Mouse (Mus musculus): ENCODE results near the gene Fads1. TPM values are rescaled to one million over a fixed set of nuclear protein-coding genes. Genes with fewer than 3 reads are reported as not detected.
"Not testable (repeated sequence)": the region's sequence is repeated elsewhere in the genome, so short reads cannot be mapped to it uniquely, and the experiment has no call there.

The Fads1 gene
- 171 TPM for polyA plus RNA-seq (2021)

DNA sequence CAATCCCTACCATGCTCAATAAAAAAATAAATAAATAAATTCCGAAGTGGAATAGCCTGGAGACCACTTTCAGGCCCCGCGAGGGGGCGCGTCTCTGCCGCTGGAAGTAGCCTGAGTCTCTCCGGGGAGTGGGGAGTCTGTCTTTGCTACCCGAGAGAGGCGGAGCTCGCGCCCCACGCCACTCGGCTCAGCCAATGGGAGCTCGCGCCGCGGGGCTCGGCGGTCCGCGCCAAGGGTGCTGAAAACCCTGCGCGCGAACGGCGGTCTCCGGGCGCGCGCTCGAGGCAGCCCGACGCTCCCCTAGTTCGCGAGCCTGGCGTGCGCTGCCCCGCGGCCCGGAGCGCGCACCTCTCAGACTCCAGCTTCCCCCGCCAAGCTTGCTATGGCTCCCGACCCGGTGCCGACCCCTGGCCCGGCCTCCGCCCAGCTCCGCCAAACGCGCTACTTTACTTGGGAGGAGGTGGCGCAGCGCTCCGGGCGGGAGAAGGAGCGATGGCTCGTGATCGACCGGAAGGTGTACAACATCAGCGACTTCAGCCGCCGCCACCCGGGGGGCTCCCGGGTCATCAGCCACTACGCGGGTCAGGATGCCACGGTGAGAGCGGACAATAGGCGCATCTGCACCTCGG, at the start of gene Fads1:
Gene Fads1, plus strand, starts transcription at position 219 of the 629 bp plus-strand sequence.
- ChIA-PET CTCF (interaction anchor here (0.8 to 4.8 kb wide), 14 partner anchors 9 to 144 kb away, joined by 3 to 46 read pairs (median 5); partner anchors contain the start of gene Fads2), POLR2A (interaction anchor here (0.6 to 1.8 kb wide), 9 partner anchors 12 to 242 kb away, joined by 3 to 7 read pairs (median 3); no protein-coding TSS in a partner anchor)
- peak; percentile 90 for ATAC-seq
- in situ Hi-C loops (cut with MboI; ENCODE audit: low pct_unique_long_range_greater_than_20kb), result loop anchor here (5.0 kb wide), 1 partner anchor 85 kb away; no protein-coding TSS in a partner anchor
- no peaks in the 10 kb centered on the region for H3K27me3 ChIP-seq
- peak; percentile 94 for TF ChIP-seq CTCF (IDR thresholded peaks at IDR 0.05)
- no peak for DNase-seq (ENCODE audit: low read depth, low spot score)

DNA sequence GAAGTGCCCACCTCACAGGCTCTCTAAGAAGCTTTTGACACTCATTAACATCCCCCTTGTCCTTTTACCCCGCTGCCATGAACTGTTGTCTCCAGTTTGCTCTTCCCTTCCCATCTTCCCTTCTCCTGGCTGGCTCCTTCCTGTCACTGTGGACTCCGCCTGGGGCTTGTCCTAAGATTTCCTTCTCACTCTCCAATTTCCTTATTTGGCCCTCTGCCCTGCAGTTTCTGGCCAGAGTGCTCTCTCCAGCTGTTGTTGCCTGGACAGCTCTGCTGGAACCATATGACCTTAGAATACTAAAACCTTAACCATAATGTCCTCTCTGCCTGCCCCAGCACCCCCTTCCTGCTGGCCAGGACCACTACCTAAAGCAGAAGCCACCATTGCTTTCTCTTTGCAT, 48.0 kb upstream of the Fads1 start:
- ATAC-seq, result no peak
- ChIA-PET CTCF (interaction anchor here (1.6 kb wide), 1 partner anchor 64 kb away, joined by 3 read pairs; no protein-coding TSS in a partner anchor), POLR2A (no interaction called here)
- no peak for TF ChIP-seq CTCF (IDR thresholded peaks at IDR 0.05)
- H3K27me3 ChIP-seq, result no peaks in the 10 kb centered on the region
- in situ Hi-C loops (cut with MboI; ENCODE audit: low pct_unique_long_range_greater_than_20kb), result no loop called here
- no peak for DNase-seq (ENCODE audit: low read depth, low spot score)

DNA sequence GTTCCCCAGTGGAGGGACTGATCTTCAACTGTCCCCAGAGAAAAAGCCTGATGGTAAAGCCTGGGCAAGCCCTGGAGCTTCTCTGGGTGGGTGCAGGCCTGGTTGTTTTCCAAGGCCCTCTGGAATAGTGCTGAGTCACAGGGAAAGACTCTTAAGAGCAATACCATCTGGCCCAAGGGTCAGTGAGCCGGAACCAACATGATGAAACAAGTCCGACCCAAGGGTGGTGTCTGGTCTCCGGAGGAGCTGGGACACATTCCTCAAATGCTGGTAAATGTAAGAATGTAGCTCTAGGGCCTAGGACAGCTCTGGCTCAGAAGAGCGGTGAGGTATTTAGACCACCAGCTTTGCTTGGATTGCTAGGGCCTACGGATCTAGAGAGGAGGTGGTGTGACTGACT, 45.3 kb upstream of the Fads1 start:
- no peak for TF ChIP-seq CTCF (IDR thresholded peaks at IDR 0.05)
- ATAC-seq, result peak; percentile 100
- in situ Hi-C loops (cut with MboI; ENCODE audit: low pct_unique_long_range_greater_than_20kb), result no loop called here
- POLR2A ChIA-PET, result interaction anchor here (0.7 to 2.0 kb wide), 4 partner anchors 20 to 37 kb away, joined by 3 to 7 read pairs (median 6); no protein-coding TSS in a partner anchor
- CTCF ChIA-PET, result interaction anchor here (1.0 to 3.0 kb wide), 10 partner anchors 10 to 98 kb away, joined by 3 to 10 read pairs (median 4); partner anchors contain the start of gene Fads1
- peak; percentile 97 for DNase-seq (ENCODE audit: low read depth, low spot score)
- no peaks in the 10 kb centered on the region for H3K27me3 ChIP-seq

DNA sequence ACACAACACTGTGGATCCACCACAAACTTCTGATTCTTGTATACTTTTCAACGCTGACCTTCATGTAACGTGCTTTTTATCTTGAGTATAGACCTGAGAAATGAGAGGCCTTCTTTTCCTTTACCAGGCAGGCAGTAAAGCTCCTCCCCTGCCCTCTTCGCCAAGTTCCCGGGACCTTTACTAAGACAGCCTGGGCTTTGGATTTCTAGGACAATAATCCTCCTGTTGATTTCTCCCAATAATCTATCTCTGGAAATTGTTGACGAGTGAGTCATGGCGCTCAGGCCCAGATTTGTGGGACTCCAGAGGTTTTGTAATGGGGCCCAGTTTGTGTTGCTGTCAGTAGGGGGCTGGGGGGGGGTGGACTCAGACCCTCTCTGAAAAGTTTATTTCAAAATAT, 43.0 kb upstream of the Fads1 start:
- ATAC-seq, result no peak
- POLR2A ChIA-PET, result interaction anchor here (1.0 kb wide), 1 partner anchor 49 kb away, joined by 3 read pairs; no protein-coding TSS in a partner anchor
- no peaks in the 10 kb centered on the region for H3K27me3 ChIP-seq
- in situ Hi-C loops (cut with MboI; ENCODE audit: low pct_unique_long_range_greater_than_20kb), result no loop called here
- no peak for DNase-seq (ENCODE audit: low read depth, low spot score)
- CTCF ChIA-PET, result interaction anchor here (1.1 to 2.7 kb wide), 4 partner anchors 9 to 81 kb away, joined by 3 to 10 read pairs (median 5); partner anchors contain the start of gene Fads1
- TF ChIP-seq CTCF (IDR thresholded peaks at IDR 0.05), result no peak

DNA sequence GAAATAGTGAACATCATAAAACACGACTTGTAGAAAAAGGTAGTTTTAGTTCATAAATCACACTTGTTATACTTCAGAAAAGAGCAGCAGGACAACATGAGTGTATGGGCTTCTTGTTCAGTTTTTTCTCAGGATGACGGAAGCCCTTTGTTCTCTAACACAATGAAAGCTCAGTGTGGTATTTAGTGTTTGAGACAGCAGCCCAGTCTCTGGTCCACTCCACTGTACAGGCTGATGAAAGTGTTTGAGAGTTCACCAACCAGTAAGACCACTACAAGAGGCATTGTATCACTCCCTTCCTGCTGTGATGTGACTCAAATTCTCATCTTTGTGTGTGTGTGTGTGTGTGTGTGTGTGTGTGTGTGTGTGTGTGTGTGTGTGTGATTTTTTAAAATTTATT, 39.0 kb upstream of the Fads1 start:
- in situ Hi-C loops (cut with MboI; ENCODE audit: low pct_unique_long_range_greater_than_20kb), result no loop called here
- ATAC-seq (no peak), DNase-seq (ENCODE audit: low read depth, low spot score) (no peak)
- CTCF ChIA-PET, result no interaction called here
- TF ChIP-seq CTCF (IDR thresholded peaks at IDR 0.05), result no peak
- no peaks in the 10 kb centered on the region for H3K27me3 ChIP-seq
- POLR2A ChIA-PET, result no interaction called here

DNA sequence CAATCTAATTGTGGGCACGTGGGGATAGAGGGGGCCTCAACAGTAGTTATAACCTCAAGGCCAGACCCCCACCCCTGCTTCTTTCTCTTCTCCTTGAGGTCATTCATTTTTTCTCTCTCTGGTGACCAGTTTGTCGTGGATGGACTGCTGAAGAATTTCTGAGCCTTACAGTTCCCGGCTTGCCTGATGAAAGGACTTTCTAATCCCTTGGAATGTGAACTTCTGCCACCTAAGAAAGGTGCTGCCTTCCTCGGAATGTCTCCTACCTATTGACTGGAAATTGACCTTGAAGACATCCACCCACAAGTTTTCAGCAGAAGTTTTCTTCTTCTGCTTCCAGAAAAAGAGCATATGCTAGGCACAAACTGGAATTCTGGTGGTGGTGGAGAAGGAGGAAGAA, 38.2 kb upstream of the Fads1 start:
- in situ Hi-C loops (cut with MboI; ENCODE audit: low pct_unique_long_range_greater_than_20kb), result no loop called here
- ChIA-PET POLR2A (interaction anchor here (0.7 kb wide), 1 partner anchor 50 kb away, joined by 4 read pairs; no protein-coding TSS in a partner anchor), CTCF (interaction anchor here (1.0 to 1.4 kb wide), 2 partner anchors 32 to 45 kb away, joined by 3 read pairs; no protein-coding TSS in a partner anchor)

DNA sequence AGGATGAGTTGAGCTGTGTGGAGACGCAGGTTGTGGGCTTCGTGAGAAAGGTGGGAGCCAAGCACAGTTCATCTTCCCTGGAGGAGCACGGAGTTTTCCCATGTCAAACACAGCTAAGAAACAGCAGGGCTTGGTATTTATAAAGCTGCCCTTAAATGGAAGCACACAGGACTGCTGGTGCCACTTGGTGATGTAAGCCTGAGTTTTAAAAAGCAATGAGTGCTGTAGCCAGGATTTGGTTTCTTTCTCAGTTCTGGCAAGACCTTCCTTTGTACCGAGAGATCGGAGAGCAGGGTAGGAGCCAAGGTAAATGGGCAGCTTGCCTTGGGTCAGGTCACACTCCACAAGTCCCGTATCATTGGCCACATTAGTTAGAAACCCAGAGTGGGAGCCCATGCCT, 34.1 kb upstream of the Fads1 start:
- no peak for ATAC-seq
- no peak for TF ChIP-seq CTCF (IDR thresholded peaks at IDR 0.05)
- CTCF ChIA-PET, result interaction anchor here (1.2 to 2.5 kb wide), 5 partner anchors 8 to 34 kb away, joined by 3 to 9 read pairs (median 5); partner anchors contain the start of gene Fads1
- DNase-seq (ENCODE audit: low read depth, low spot score), result no peak
- H3K27me3 ChIP-seq, result no peaks in the 10 kb centered on the region
- POLR2A ChIA-PET, result interaction anchor here (0.8 kb wide), 1 partner anchor 10 kb away, joined by 3 read pairs; no protein-coding TSS in a partner anchor
- in situ Hi-C loops (cut with MboI; ENCODE audit: low pct_unique_long_range_greater_than_20kb), result no loop called here

More for the DNA sequence above, 38.2 kb upstream of the Fads1 start:
- DNase-seq (ENCODE audit: low read depth, low spot score) (no peak), ATAC-seq (peak; percentile 51)
- H3K27me3 ChIP-seq, result no peaks in the 10 kb centered on the region
- no peak for TF ChIP-seq CTCF (IDR thresholded peaks at IDR 0.05)

DNA sequence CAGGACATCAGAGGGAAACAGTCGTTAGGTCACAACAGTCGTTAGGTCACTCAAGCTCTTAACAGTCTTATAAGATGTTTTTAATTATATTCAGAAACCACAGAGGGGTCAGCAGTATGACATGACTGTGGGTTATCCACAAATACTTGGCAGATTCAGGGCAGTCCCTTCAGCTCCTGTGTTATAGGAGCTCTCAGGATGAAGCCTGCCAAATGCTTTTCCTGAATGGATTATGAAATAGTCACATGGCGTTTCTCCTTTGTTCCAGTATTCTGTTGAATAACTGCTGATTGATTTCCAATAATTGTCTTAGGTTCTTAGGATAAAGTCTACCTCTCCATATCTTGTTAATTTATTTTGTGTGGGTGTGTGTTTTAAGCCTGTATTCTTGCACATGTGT, 33.5 kb upstream of the Fads1 start:
- DNase-seq (ENCODE audit: low read depth, low spot score) (no peak), ATAC-seq (no peak)
- POLR2A ChIA-PET, result no interaction called here
- CTCF ChIA-PET, result interaction anchor here (1.3 to 1.7 kb wide), 3 partner anchors 9 to 33 kb away, joined by 3 to 6 read pairs (median 3); partner anchors contain the start of gene Fads1
- in situ Hi-C loops (cut with MboI; ENCODE audit: low pct_unique_long_range_greater_than_20kb), result no loop called here
- no peaks in the 10 kb centered on the region for H3K27me3 ChIP-seq
- no peak for TF ChIP-seq CTCF (IDR thresholded peaks at IDR 0.05)

DNA sequence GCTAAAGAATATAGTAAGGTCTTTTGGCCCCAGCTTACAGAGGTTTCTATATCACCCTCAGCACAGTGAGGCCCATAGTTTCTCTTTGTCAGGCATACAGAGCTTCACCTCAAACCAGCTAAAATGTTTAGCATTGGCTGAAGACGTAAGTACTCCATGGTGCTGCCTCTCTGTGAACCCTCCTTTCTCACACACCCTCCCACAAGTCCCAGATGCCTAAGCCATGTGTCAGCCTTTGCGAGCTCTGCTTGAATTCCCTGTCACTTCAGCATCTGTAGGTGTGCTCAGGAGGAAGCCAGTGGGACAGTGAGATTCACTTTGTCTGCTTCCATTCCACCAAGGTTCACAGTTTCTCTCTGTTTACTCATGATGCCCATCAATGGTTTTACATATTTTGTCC, 25.0 kb upstream of the Fads1 start:
- no peaks in the 10 kb centered on the region for H3K27me3 ChIP-seq
- ChIA-PET CTCF (interaction anchor here (1.5 kb wide), 1 partner anchor 21 kb away, joined by 6 read pairs; no protein-coding TSS in a partner anchor), POLR2A (interaction anchor here (1.4 kb wide), 1 partner anchor 25 kb away, joined by 3 read pairs; the partner anchor contains the start of gene Fads1)
- no peak for TF ChIP-seq CTCF (IDR thresholded peaks at IDR 0.05)
- in situ Hi-C loops (cut with MboI; ENCODE audit: low pct_unique_long_range_greater_than_20kb), result no loop called here
- DNase-seq (ENCODE audit: low read depth, low spot score) (no peak), ATAC-seq (peak; percentile 60)

DNA sequence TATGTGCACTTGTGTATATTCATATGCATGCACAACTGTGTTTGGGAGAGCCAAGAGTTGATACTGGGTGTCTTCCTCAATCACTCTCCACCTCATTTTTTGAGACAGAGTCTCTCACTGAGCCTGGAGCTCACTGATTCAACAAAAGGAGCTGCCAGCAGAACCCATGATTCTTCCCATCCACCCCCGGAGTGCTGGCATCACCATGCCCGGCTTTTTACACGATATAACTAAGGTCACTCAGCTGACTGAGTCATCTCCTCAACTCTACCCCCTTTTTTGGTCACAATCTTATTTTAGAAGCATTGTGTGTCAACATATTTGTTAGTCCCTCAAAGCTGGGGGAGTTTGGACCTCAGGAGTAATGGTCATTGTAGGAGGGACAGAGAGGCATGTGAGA, 18.8 kb upstream of the Fads1 start:
- CTCF ChIA-PET, result interaction anchor here (1.2 to 2.4 kb wide), 4 partner anchors 17 to 41 kb away, joined by 3 to 6 read pairs (median 4); partner anchors contain the start of gene Fads1
- TF ChIP-seq CTCF (IDR thresholded peaks at IDR 0.05), result no peak

DNA sequence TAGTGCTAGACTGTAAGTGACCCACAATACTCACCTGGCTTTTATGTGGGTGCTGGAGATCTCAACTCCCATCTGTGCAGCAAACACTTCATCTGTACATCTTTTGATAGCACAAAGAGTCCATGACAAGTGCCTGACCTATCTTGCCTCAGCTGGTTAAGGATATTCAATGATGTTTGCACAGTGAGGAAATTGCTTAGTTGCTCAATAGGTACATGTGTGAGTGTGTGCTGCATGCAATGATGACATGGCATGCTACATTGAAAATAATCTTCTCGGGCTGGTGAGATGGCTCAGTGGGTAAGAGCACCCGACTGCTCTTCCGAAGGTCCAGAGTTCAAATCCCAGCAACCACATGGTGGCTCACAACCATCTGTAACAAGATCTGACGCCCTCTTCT, 16.8 kb upstream of the Fads1 start:
- CTCF ChIA-PET; DNase-seq (ENCODE audit: low read depth, low spot score); ATAC-seq; POLR2A ChIA-PET; in situ Hi-C loops (cut with MboI; ENCODE audit: low pct_unique_long_range_greater_than_20kb); H3K27me3 ChIP-seq: not testable (repeated sequence)

More for the DNA sequence above, 18.8 kb upstream of the Fads1 start:
- in situ Hi-C loops (cut with MboI; ENCODE audit: low pct_unique_long_range_greater_than_20kb), result no loop called here
- POLR2A ChIA-PET, result interaction anchor here (1.1 kb wide), 1 partner anchor 17 kb away, joined by 3 read pairs; no protein-coding TSS in a partner anchor
- H3K27me3 ChIP-seq, result no peaks in the 10 kb centered on the region
- ATAC-seq, result no peak
- DNase-seq (ENCODE audit: low read depth, low spot score), result no peak

Measured in Patski (cell line).